Mouse (Mus musculus): Measurements from ENCODE around the gene Sept1. TPM values are rescaled to one million over a fixed set of nuclear protein-coding genes. Genes with fewer than 3 reads are reported as not detected.

The Sept1 gene
- polyA plus RNA-seq, 1 experiment from 2014 or later: 30.3 TPM

DNA sequence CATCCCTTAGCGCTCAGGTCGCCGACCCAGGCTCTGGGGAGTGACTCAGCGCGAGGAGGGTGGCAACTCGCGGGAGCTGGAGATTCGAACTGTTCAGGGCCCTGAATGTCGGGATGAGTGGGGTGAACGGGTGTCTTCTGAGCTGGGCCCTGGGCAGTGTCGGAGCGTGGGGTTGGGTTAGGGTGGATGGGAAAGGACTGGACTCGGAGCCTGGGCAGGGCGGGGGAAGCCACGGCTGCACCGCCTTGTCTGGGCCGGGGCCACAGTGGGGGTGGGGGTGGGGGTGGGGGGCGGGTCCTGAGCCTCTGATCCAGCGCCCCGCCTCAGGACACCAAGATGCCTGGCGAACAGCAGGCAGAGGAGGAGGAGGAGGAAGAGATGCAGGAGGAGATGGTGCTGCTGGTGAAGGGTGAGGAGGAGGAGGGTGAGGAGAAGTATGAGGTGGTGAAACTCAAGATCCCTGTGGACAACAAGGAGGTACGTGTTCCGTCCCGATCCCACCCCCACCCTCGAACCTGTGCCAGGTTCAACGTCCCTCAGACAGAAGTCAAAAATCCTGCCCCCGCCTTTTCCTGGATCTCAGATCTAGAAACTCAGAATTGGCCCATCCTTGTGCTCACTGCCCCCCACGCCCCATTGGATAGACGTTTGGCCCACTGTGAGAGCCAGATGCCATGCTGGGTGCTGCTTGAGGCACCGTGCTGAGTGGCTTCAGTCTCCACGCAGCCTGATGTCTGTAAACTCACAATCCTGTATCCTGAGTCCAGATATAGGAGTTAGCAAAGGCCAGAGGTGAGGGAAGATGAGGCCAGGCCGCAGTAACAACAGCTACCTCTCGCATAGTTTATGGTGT, 12.0 kb upstream of the Sept1 start:
- Histone ChIP-seq H3K27me3 (ENCODE audit: poor library complexity, severe bottlenecking) (no peaks in the 10 kb centered on the region), H3K4me1 (peaks cover 35% of the 10 kb centered on the region), H3K36me3 (replicated peaks) (peaks cover 56% of the 10 kb centered on the region), H3K4me3 (peak overlapping the region; percentile 80), H3K27ac (peak overlapping the region; percentile 94), H3K9me3 (peaks cover 8% of the 10 kb centered on the region; the same call in 1 of the 2 replicates)
- DNase-seq (ENCODE audit: extremely low spot score, low spot score): no peak
- 14% methylated on average over 32 of the region's 33 CpGs for WGBS

DNA sequence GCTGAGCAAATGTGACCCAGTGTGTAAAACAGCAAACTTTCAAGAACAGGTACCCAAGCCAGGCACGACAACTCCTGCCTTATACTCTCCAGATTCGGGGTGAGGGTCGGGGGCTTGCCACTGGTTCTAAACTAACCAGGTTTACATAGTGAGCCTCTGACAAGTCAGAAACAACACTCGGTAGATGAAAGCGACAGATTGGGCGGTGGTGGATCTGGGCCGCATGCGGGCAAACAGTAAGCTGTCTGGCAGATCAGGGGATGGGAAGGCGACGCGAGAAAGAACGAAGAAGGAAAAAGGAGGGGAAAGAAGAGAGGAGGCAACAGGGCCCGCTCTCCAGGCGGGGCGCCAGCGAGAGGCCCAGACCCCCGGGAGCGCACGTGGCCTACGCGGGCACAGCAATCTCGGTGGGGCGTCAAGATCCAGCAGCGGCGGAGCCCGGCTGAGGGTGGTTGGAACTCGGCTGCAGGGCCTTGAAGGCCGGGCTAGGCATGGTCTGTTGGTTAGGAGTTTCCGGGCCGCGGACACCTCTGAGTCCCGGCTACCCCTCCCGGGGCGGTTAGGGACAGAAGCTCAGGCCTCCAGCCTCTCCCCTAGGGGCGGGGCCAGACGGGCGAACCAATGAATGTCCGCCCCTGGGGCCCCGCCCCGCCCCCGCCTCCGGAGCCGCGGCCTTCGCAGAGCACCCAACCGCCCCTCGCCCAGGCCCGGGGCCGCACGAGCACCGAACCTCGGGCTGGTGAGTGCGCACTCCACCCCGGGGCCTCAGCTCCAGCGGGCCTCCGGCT, 11.1 kb upstream of the Sept1 start, which contains the start of gene Zfp771:
Gene Zfp771, plus strand, starts transcription at position 405 of the 788 bp plus-strand sequence.
- Histone ChIP-seq H3K9me3 (peaks cover 8% of the 10 kb centered on the region; the same call in 1 of the 2 replicates), H3K27me3 (ENCODE audit: poor library complexity, severe bottlenecking) (no peaks in the 10 kb centered on the region), H3K27ac (peak within 1 kb of the TSS; percentile 94), H3K4me3 (peak within 1 kb of the TSS; percentile 80), H3K36me3 (replicated peaks) (peaks cover 56% of the 10 kb centered on the region), H3K4me1 (peaks cover 35% of the 10 kb centered on the region)
- DNase-seq (ENCODE audit: extremely low spot score, low spot score): peak; percentile 92
- 1% methylated on average over 56 of the region's 56 CpGs for WGBS

- no peaks in the 10 kb centered on the region for H3K27me3 ChIP-seq (ENCODE audit: poor library complexity, severe bottlenecking)
- peaks cover 8% of the 10 kb centered on the region; the same call in 1 of the 2 replicates for H3K9me3 ChIP-seq
- 48% methylated on average over 2 of the region's 2 CpGs for WGBS
- H3K36me3 ChIP-seq (replicated peaks): peaks cover 56% of the 10 kb centered on the region
- H3K4me3 ChIP-seq: peak overlapping the region; percentile 80
- H3K27ac ChIP-seq: peak overlapping the region; percentile 94; the same call in 1 of the 2 replicates
- no peak for DNase-seq (ENCODE audit: extremely low spot score, low spot score)
- H3K4me1 ChIP-seq: peaks cover 35% of the 10 kb centered on the region
These were observed 10.5 kb upstream of the Sept1 start for GRCm38 (mm10) chr7:127243361-127243867.

GRCm38 (mm10) chr7:127234777-127235176, 1.8 kb upstream of the Sept1 start:
- H3K27me3 ChIP-seq (ENCODE audit: poor library complexity, severe bottlenecking): no peaks in the 10 kb centered on the region
- no peak for DNase-seq (ENCODE audit: extremely low spot score, low spot score)
- H3K4me1 ChIP-seq: peaks cover 38% of the 10 kb centered on the region
- H3K9me3 ChIP-seq: peaks cover 27% of the 10 kb centered on the region
- H3K36me3 ChIP-seq (replicated peaks): peaks cover 75% of the 10 kb centered on the region
- H3K4me3 ChIP-seq: peak overlapping the region; percentile 73
- no peak overlapping the region for H3K27ac ChIP-seq
- WGBS: 97% methylated on average over 2 of the region's 2 CpGs

DNA sequence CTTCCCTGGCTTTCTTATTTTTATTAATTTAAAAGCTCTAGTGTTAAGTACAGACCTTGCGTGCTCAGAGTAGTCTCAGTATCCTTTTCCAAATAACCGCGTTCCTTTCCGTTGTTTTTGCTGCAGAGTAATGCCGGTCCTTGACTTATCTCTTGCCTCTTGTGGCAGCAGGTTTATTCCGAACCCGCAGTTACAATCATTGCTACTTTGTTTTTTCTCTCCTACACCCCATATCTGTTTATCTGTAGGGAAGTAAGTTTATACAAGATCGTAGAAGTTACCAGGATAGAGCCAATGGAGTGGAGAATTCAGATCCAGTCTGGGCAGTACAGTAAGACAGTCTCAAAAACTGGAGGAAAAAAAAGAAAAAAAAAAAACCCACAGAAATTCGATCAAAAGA, 835 bp upstream of the Sept1 start:
- no peaks in the 10 kb centered on the region for H3K27me3 ChIP-seq (ENCODE audit: poor library complexity, severe bottlenecking)
- H3K36me3 ChIP-seq (replicated peaks): peaks cover 75% of the 10 kb centered on the region
- peaks cover 39% of the 10 kb centered on the region for H3K4me1 ChIP-seq
- no peak for DNase-seq (ENCODE audit: extremely low spot score, low spot score)
- H3K9me3 ChIP-seq: peaks cover 27% of the 10 kb centered on the region
- 8% methylated on average over 9 of the region's 9 CpGs for WGBS
- peak overlapping the region; percentile 100 for H3K27ac ChIP-seq
- peak overlapping the region; percentile 73 for H3K4me3 ChIP-seq

DNA sequence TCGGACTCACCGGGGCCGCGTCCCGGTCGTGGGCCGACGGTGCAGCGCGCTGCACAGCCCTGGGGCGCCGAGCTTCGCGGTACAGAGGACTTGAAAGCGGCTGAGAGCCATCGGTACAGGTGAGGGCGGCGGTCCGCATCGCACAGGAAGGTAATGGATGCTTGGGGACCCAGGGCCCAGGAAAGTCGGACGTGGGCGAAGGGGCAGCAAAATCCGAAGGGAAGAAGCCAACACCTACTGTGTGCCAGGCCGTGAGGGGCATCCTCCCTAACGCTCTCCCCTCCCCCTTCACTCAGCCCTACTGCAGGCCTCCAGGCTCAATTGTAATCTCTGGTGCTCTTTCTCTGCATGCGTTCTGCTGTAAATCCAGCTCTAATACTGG, 429 bp upstream of the Sept1 start:
- peak overlapping the region; percentile 100 for H3K27ac ChIP-seq
- peak overlapping the region; percentile 73 for H3K4me3 ChIP-seq
- peaks cover 27% of the 10 kb centered on the region for H3K9me3 ChIP-seq
- DNase-seq (ENCODE audit: extremely low spot score, low spot score): no peak
- WGBS: under 1% methylated on average over 27 of the region's 27 CpGs
- no peaks in the 10 kb centered on the region for H3K27me3 ChIP-seq (ENCODE audit: poor library complexity, severe bottlenecking)
- H3K4me1 ChIP-seq: peaks cover 39% of the 10 kb centered on the region
- H3K36me3 ChIP-seq (replicated peaks): peaks cover 75% of the 10 kb centered on the region

DNA sequence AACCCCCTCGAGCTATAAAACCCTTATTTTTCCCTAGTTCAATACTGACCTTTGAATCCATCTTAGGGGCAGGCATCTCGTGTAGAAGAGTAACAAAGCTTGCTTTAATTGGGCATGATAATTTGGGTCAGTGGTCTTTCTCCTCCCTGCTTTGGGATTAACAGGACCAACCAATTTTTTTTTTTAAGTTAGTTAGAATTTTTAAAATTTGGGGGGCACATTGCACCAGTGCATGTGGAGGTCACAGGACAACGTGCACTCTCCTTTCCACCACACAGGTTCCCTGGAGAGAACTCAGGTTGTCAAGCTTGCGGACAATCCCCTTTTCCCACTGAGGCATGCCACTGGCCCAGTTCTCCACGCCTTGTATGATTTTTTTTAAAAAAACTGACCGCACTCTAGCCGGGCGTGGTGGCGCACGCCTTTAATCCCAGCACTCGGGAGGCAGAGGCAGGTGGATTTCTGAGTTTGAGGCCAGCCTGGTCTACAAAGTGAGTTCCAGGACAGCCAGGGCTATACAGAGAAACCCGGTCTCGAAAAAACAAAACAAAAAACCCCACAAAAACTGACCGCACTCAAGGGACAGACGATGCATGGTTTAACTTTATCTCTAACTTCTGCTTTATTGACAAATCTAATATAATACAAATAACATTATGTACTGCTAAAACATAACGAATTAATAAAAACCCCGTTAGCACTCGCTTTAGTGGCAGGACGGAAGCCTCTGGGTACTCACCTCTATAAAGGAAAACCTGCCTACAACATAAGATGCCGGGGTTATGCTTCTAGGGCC, 906 bp downstream of the Sept1 start:
- peaks cover 21% of the 10 kb centered on the region for H3K9me3 ChIP-seq
- no peaks in the 10 kb centered on the region for H3K27me3 ChIP-seq (ENCODE audit: poor library complexity, severe bottlenecking)
- peaks cover 73% of the 10 kb centered on the region for H3K36me3 ChIP-seq (replicated peaks)
- peaks cover 39% of the 10 kb centered on the region for H3K4me1 ChIP-seq
- peak overlapping the region; percentile 73 for H3K4me3 ChIP-seq
- WGBS: 16% methylated on average over 20 of the region's 20 CpGs
- no peak for DNase-seq (ENCODE audit: extremely low spot score, low spot score)
- H3K27ac ChIP-seq: peak overlapping the region; percentile 100

GRCm38 (mm10) chr7:127231376-127231775, 1.6 kb downstream of the Sept1 start:
- Histone ChIP-seq H3K27me3 (ENCODE audit: poor library complexity, severe bottlenecking) (no peaks in the 10 kb centered on the region), H3K36me3 (replicated peaks) (peaks cover 71% of the 10 kb centered on the region), H3K27ac (peak overlapping the region; percentile 100), H3K4me3 (peak overlapping the region; percentile 73), H3K9me3 (peaks cover 14% of the 10 kb centered on the region), H3K4me1 (peaks cover 39% of the 10 kb centered on the region)
- no peak for DNase-seq (ENCODE audit: extremely low spot score, low spot score)
- WGBS: 83% methylated on average over 3 of the region's 3 CpGs

DNA sequence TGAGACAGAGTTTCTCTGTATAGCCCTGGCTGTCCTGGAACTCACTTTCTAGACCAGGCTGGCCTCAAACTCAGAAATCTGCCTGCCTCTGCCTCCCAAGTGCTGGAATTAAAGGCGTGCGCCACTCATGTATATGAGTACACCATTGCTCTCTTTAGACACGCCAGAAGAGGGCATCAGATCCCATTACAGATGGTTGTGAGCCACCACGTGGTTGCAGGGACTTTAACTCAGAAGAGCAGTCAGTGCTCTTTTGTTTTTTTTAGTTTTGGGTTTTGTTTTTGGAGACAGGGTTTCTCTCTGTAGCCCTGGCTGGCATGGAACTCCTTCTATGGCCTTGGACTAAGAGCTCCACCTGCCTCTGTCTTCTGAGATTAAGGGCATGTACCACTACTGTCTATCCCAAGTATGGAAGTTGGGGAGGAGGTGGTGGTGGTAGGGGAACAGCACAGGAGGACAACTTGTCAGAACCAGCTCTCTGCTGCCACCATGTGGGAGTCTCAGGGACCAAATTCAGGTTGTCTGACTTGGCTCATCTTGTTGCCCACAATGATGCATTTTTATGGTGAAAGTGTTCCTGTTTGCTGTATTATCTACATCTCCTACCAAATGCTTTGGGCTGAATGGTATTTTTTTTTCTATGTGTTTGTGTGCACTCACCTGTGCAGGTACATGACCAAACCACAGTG, 4.2 kb downstream of the Sept1 start:
- H3K4me3 ChIP-seq: no peak overlapping the region

DNA sequence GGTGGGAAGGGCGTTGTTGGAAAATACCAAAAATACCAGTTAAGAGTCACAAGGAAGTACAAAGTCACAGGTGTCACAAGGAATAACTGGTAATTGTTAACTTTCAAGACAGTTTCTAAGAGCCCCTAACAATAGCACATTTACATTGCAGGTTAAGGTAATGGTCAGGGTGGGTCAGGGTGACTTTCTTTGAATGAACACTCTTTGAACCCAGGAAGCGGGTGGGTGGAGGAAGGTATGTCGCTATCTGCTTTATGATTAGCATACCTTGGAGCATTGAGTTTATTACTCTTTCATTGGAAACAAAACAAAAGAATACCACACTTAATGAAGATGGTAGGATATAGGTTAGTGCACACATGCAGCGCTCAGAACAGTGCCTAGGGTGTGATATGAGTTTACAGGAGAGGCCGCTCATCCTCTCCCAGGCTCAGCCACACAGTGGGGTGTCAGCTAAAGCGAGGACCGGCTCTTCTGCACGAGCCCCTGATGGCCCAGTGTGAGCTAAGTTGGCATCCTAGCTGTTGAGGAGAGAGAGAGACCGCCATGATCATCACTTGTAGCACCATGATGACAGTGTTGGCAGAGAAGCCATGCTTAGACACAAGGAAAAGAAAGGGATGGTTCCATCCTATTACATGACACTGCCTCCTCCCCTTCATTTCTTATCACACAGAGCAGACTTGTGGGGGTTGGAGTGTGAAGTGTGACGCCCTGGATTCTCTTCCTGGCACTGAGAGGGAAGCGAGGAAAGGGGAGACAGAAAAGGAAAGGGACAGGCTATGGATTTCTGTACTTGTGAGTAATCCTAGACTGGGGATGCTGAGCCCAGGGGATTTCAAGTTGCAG, 7.6 kb downstream of the Sept1 start:
- H3K4me1 ChIP-seq: peaks cover 7% of the 10 kb centered on the region
- no peak overlapping the region for H3K4me3 ChIP-seq
- H3K27ac ChIP-seq: peak overlapping the region; percentile 51; the same call in 1 of the 2 replicates
- no peak for DNase-seq (ENCODE audit: extremely low spot score, low spot score)
- H3K9me3 ChIP-seq: no peaks in the 10 kb centered on the region
- H3K27me3 ChIP-seq (ENCODE audit: poor library complexity, severe bottlenecking): no peaks in the 10 kb centered on the region
- WGBS: 91% methylated on average over 11 of the region's 11 CpGs
- H3K36me3 ChIP-seq (replicated peaks): peaks cover 77% of the 10 kb centered on the region

More for the DNA sequence above, 4.2 kb downstream of the Sept1 start:
- WGBS: 69% methylated on average over 4 of the region's 4 CpGs
- Histone ChIP-seq H3K27ac (no peak overlapping the region), H3K9me3 (no peaks in the 10 kb centered on the region), H3K36me3 (replicated peaks) (peaks cover 69% of the 10 kb centered on the region), H3K4me1 (peaks cover 30% of the 10 kb centered on the region), H3K27me3 (ENCODE audit: poor library complexity, severe bottlenecking) (no peaks in the 10 kb centered on the region)
- peak; percentile 62 for DNase-seq (ENCODE audit: extremely low spot score, low spot score)

GRCm38 (mm10) chr7:127224616-127225015, 8.3 kb downstream of the Sept1 start:
- Histone ChIP-seq H3K27me3 (ENCODE audit: poor library complexity, severe bottlenecking) (no peaks in the 10 kb centered on the region), H3K4me3 (no peak overlapping the region), H3K27ac (no peak overlapping the region), H3K36me3 (replicated peaks) (peaks cover 70% of the 10 kb centered on the region), H3K4me1 (no peaks in the 10 kb centered on the region), H3K9me3 (no peaks in the 10 kb centered on the region)
- DNase-seq (ENCODE audit: extremely low spot score, low spot score): no peak
- 91% methylated on average over 6 of the region's 6 CpGs for WGBS
